In genomic region chr17:84626276-84626856, GRCm38 (mm10) we compare ENCODE assay signal across 8 mouse cellular contexts. TPM values are rescaled to one million over a fixed set of nuclear protein-coding genes. Genes with fewer than 3 reads are reported as not detected.
DNase-seq lines count a peak whose midpoint lies in the region; ATAC-seq and TF ChIP-seq lines count a peak whose summit lies in the region.

Gene Dync2li1, plus strand, starts transcription at chr17:84626496.

- peak; percentile 92 for DNase-seq in cerebellum, adult 11-12 months
- DNase-seq in forebrain, embryonic 14.5 days (ENCODE audit: low spot score): peak; percentile 99
- DNase-seq in heart, postnatal 14 days: peak; percentile 85 to 90
- DNase-seq in large intestine, adult 2 months (ENCODE audit: low read depth, low spot score): peak; percentile 81
- peak; percentile 90 for DNase-seq in stomach, postnatal 0 days (ENCODE audit: low spot score)

- 0% methylated on average over 23 of the region's 25 CpGs for WGBS in forebrain, embryonic 14.5 days
- WGBS in large intestine, adult 2 months: 2% methylated on average over 25 of the region's 25 CpGs
- 3% methylated on average over 25 of the region's 25 CpGs for WGBS in liver, embryonic 16.5 days (ENCODE audit: insufficient replicate concordance)
- whole genome bisulfite sequencing in neural tube, embryonic 12.5 days: under 1% methylated on average over 25 of the region's 25 CpGs
- WGBS in stomach, postnatal 0 days: under 1% methylated on average over 23 of the region's 25 CpGs

- no peak within 1 kb of the TSS for H3K27ac ChIP-seq in ES-Bruce4 (ENCODE audit: insufficient read depth, low read length)
- H3K27ac ChIP-seq in forebrain, embryonic 14.5 days (ENCODE audit: low read depth, low read length): peak within 1 kb of the TSS; percentile 44; the same call in 1 of the 2 replicates
- H3K27ac ChIP-seq in liver, embryonic 16.5 days (ENCODE audit: low read length): no peak within 1 kb of the TSS
- H3K27ac ChIP-seq in neural tube, embryonic 12.5 days: no peak within 1 kb of the TSS
- peak within 1 kb of the TSS; percentile 24 for H3K27ac ChIP-seq in stomach, postnatal 0 days (replicated peaks)

- H3K27me3 ChIP-seq in ES-Bruce4 (ENCODE audit: control insufficient read depth, insufficient read depth, low read length, poor library complexity, severe bottlenecking): no peaks in the 10 kb centered on the region
- no peaks in the 10 kb centered on the region for H3K27me3 ChIP-seq in forebrain, embryonic 14.5 days (replicated peaks; ENCODE audit: control insufficient read depth, insufficient read depth, low read length)
- no peaks in the 10 kb centered on the region for H3K27me3 ChIP-seq in liver, embryonic 16.5 days (ENCODE audit: control insufficient read depth, insufficient read depth, low read depth, low read length)
- no peaks in the 10 kb centered on the region for H3K27me3 ChIP-seq in neural tube, embryonic 12.5 days (replicated peaks)
- H3K27me3 ChIP-seq in stomach, postnatal 0 days (ENCODE audit: control insufficient read depth, insufficient read depth, low read length): no peaks in the 10 kb centered on the region

- TF ChIP-seq POLR2A in ES-Bruce4 (IDR thresholded peaks at IDR 0.05; ENCODE audit: insufficient read depth, low read length): no peak

- ATAC-seq in forebrain, embryonic 14.5 days: peak; percentile 98
- peak; percentile 86 for ATAC-seq in liver, embryonic 16.5 days (ENCODE audit: low read depth)
- ATAC-seq in neural tube, embryonic 12.5 days (ENCODE audit: low FRiP score, low read depth): peak; percentile 98
- peak; percentile 97 for ATAC-seq in stomach, postnatal 0 days (ENCODE audit: low FRiP score, low TSS enrichment)

- no peaks in the 10 kb centered on the region for H3K4me1 ChIP-seq in ES-Bruce4 (ENCODE audit: control insufficient read depth, insufficient read depth, low read length)
- peaks cover 4% of the 10 kb centered on the region for H3K4me1 ChIP-seq in forebrain, embryonic 14.5 days (ENCODE audit: control insufficient read depth, insufficient read depth, low read length)
- H3K4me1 ChIP-seq in liver, embryonic 16.5 days (ENCODE audit: control insufficient read depth, low read depth, low read length): no peaks in the 10 kb centered on the region; the same call in 1 of the 2 replicates
- peaks cover 6% of the 10 kb centered on the region for H3K4me1 ChIP-seq in neural tube, embryonic 12.5 days
- 0 out of 2 replicates have a peak, but pooled peaks cover 4% of the 10 kb centered on the region for H3K4me1 ChIP-seq in stomach, postnatal 0 days (replicated peaks; ENCODE audit: control insufficient read depth, insufficient read depth)

- peak within 1 kb of the TSS; percentile 64 for H3K4me2 ChIP-seq in forebrain, embryonic 14.5 days (ENCODE audit: low read length)
- peak within 1 kb of the TSS; percentile 72 for H3K4me2 ChIP-seq in liver, embryonic 16.5 days (ENCODE audit: low read depth, low read length)
- H3K4me2 ChIP-seq in neural tube, embryonic 12.5 days (replicated peaks): peak within 1 kb of the TSS; percentile 73
- peak within 1 kb of the TSS; percentile 77 for H3K4me2 ChIP-seq in stomach, postnatal 0 days (replicated peaks; ENCODE audit: low read depth)

- H3K9me3 ChIP-seq in ES-Bruce4 (replicated peaks; ENCODE audit: control insufficient read depth, insufficient read depth, low read length, poor library complexity, severe bottlenecking): no peaks in the 10 kb centered on the region
- no peaks in the 10 kb centered on the region for H3K9me3 ChIP-seq in forebrain, embryonic 14.5 days (replicated peaks; ENCODE audit: control insufficient read depth, low read length)
- no peaks in the 10 kb centered on the region for H3K9me3 ChIP-seq in liver, embryonic 16.5 days (replicated peaks; ENCODE audit: control insufficient read depth, low read length)
- no peaks in the 10 kb centered on the region for H3K9me3 ChIP-seq in neural tube, embryonic 12.5 days
- H3K9me3 ChIP-seq in stomach, postnatal 0 days (ENCODE audit: control insufficient read depth, low read length): no peaks in the 10 kb centered on the region

- TF ChIP-seq EP300 in ES-Bruce4 (IDR thresholded peaks at IDR 0.05; ENCODE audit: insufficient read depth, low read depth, low read length): no peak
- no peak for TF ChIP-seq EP300 in stomach, postnatal 0 days (optimal IDR thresholded peaks at IDR 0.05)

- peak within 1 kb of the TSS; percentile 0; the same call in 1 of the 2 replicates for H3K9ac ChIP-seq in ES-Bruce4 (ENCODE audit: low read depth, poor library complexity, severe bottlenecking)
- H3K9ac ChIP-seq in forebrain, embryonic 14.5 days (ENCODE audit: low read length): peak within 1 kb of the TSS; percentile 80
- peak within 1 kb of the TSS; percentile 41; the same call in 1 of the 2 replicates for H3K9ac ChIP-seq in liver, embryonic 16.5 days (ENCODE audit: low read depth, low read length)
- H3K9ac ChIP-seq in neural tube, embryonic 12.5 days: peak within 1 kb of the TSS; percentile 55
- peak within 1 kb of the TSS; percentile 59 for H3K9ac ChIP-seq in stomach, postnatal 0 days (ENCODE audit: low read length)

- peak within 1 kb of the TSS; percentile 63 for H3K4me3 ChIP-seq in ES-Bruce4 (ENCODE audit: low read depth, low read length)
- peak within 1 kb of the TSS; percentile 56 for H3K4me3 ChIP-seq in forebrain, embryonic 14.5 days (ENCODE audit: low read depth, low read length)
- H3K4me3 ChIP-seq in liver, embryonic 16.5 days (ENCODE audit: low read depth, low read length): peak within 1 kb of the TSS; percentile 56
- peak within 1 kb of the TSS; percentile 60 for H3K4me3 ChIP-seq in neural tube, embryonic 12.5 days
- H3K4me3 ChIP-seq in stomach, postnatal 0 days (ENCODE audit: low read depth, low read length): peak within 1 kb of the TSS; percentile 60

- no peaks in the 10 kb centered on the region for H3K36me3 ChIP-seq in ES-Bruce4 (ENCODE audit: control insufficient read depth, insufficient read depth, low read length, poor library complexity, severe bottlenecking)
- no peaks in the 10 kb centered on the region for H3K36me3 ChIP-seq in forebrain, embryonic 14.5 days (ENCODE audit: control insufficient read depth, insufficient read depth, low read length)
- no peaks in the 10 kb centered on the region for H3K36me3 ChIP-seq in liver, embryonic 16.5 days (ENCODE audit: control insufficient read depth, insufficient read depth)
- no peaks in the 10 kb centered on the region for H3K36me3 ChIP-seq in neural tube, embryonic 12.5 days
- no peaks in the 10 kb centered on the region for H3K36me3 ChIP-seq in stomach, postnatal 0 days (ENCODE audit: control insufficient read depth, insufficient read depth, low read length)

- intact Hi-C loops in heart, postnatal 14 days (cut with DNase I): loop anchor here (10.0 kb wide), 1 partner anchor 762 kb away; no protein-coding TSS in a partner anchor

- TF ChIP-seq CTCF in ES-Bruce4 (IDR thresholded peaks at IDR 0.05; ENCODE audit: low read depth, low read length): no peak
- no peak for TF ChIP-seq CTCF in stomach, postnatal 0 days (IDR thresholded peaks at IDR 0.05; ENCODE audit: low read depth)

RNA-seq across cellular contexts. Expression of gene Dync2li1, which starts in this region (rescaled TPM):
- 25.4 and 26.3 TPM in 2 replicates for polyA plus RNA-seq in ES-Bruce4 (2011; ENCODE audit: insufficient read depth, insufficient read length, low read depth, missing spikeins)
- 42.5 and 43.3 TPM in 2 replicates for polyA plus RNA-seq in forebrain, embryonic 14.5 days (2014; fragmentation: Nextera tagmentation; extraction: Ambion mirVana)
- 1 to 10 TPM; 2.8 to 4.7 TPM for total RNA-seq in heart, postnatal 14 days (2021)
- polyA plus RNA-seq in large intestine, adult 2 months (2012; rRNA removed): 0.99 and 1.1 TPM in 2 replicates
- 1.7 and 2.5 TPM in 2 replicates for polyA plus RNA-seq in liver, embryonic 16.5 days (2015; fragmentation: Nextera tagmentation; extraction: Ambion mirVana)
- 25.5 and 27.9 TPM in 2 replicates for polyA plus RNA-seq in neural tube, embryonic 12.5 days (2016; fragmentation: Nextera tagmentation; extraction: Ambion mirVana)
- 13.3 and 14.0 TPM in 2 replicates for polyA plus RNA-seq in stomach, postnatal 0 days (2015; fragmentation: Nextera tagmentation; extraction: Ambion mirVana)

Comparison
In these comparisons a context has a peak if more than half of its experiments do, and no peak if none do; other contexts are left out.
1. H3K27ac ChIP-seq: peak in forebrain, embryonic 14.5 days (single experiment) and stomach, postnatal 0 days (single experiment); none in ES-Bruce4 (single experiment), liver, embryonic 16.5 days (single experiment) and neural tube, embryonic 12.5 days (single experiment).
2. H3K9ac ChIP-seq: peak in every context shown above with its lines; median percentile 80 in forebrain, embryonic 14.5 days; 59 in stomach, postnatal 0 days; 55 in neural tube, embryonic 12.5 days; 41 in liver, embryonic 16.5 days; 0 in ES-Bruce4.
3. Peak in every context shown above with its lines, with median percentiles within 50 percentile points of each other: H3K4me3 ChIP-seq, DNase-seq, ATAC-seq and H3K4me2 ChIP-seq.